Mouse (Mus musculus) brain, adult 2 months (tissue): ENCODE data around the gene Slc12a9.

Experiments used
- DNase-seq: peaks from one replicate; pipeline ENCODE4 v3.0.0; 2011; ENCODE audit warnings: low read depth, low spot score

Slc12a9 gene

GRCm38 (mm10) chr5:137313466-137314192, 19.8 kb downstream of the Slc12a9 start:
- DNase-seq: no peak

GRCm38 (mm10) chr5:137308356-137308755, 25.0 kb downstream of the Slc12a9 start:
- DNase-seq: no peak

- peak; percentile 99 for DNase-seq
These were observed 26.1 kb downstream of the Slc12a9 start, which contains the start of gene Srrt for GRCm38 (mm10) chr5:137307071-137307912. Gene Srrt (minus strand): TSS chr5:137307674.

GRCm38 (mm10) chr5:137306439-137307005, 26.9 kb downstream of the Slc12a9 start:
- no peak for DNase-seq

GRCm38 (mm10) chr5:137305822-137306221, 27.6 kb downstream of the Slc12a9 start:
- peak; percentile 64 for DNase-seq

- no peak for DNase-seq
These were observed 28.6 kb downstream of the Slc12a9 start for GRCm38 (mm10) chr5:137304816-137305215.

- DNase-seq: no peak
These were observed 29.2 kb downstream of the Slc12a9 start for GRCm38 (mm10) chr5:137304165-137304564.

GRCm38 (mm10) chr5:137303609-137304008, 29.8 kb downstream of the Slc12a9 start:
- no peak for DNase-seq

GRCm38 (mm10) chr5:137301253-137301652, 32.1 kb downstream of the Slc12a9 start:
- no peak for DNase-seq

- no peak for DNase-seq
These were observed 34.2 kb downstream of the Slc12a9 start for GRCm38 (mm10) chr5:137299240-137299639.

GRCm38 (mm10) chr5:137297126-137297525, 36.3 kb downstream of the Slc12a9 start:
- no peak for DNase-seq

GRCm38 (mm10) chr5:137295712-137296111, 37.7 kb downstream of the Slc12a9 start:
- no peak for DNase-seq

- DNase-seq: no peak
These were observed 38.1 kb downstream of the Slc12a9 start for GRCm38 (mm10) chr5:137295296-137295695.

GRCm38 (mm10) chr5:137294744-137295093, 38.7 kb downstream of the Slc12a9 start:
- no peak for DNase-seq

- peak; percentile 98 for DNase-seq
These were observed 39.3 kb downstream of the Slc12a9 start, which contains the start of gene Ufsp1 for GRCm38 (mm10) chr5:137293839-137294743. Gene Ufsp1 (plus strand): TSS chr5:137294629.

- peak; percentile 91 for DNase-seq
These were observed 40.1 kb downstream of the Slc12a9 start for GRCm38 (mm10) chr5:137293282-137293681.

- no peak for DNase-seq
These were observed 41.9 kb downstream of the Slc12a9 start for GRCm38 (mm10) chr5:137291381-137291926.

GRCm38 (mm10) chr5:137290677-137291076, 42.7 kb downstream of the Slc12a9 start:
- peak; percentile 65 for DNase-seq

- peak; percentile 33 for DNase-seq
These were observed 43.6 kb downstream of the Slc12a9 start for GRCm38 (mm10) chr5:137289591-137290365.

GRCm38 (mm10) chr5:137288999-137289470, 44.4 kb downstream of the Slc12a9 start:
- peak; percentile 84 for DNase-seq
